Mouse (Mus musculus): ENCODE measurements around the gene Wscd2. TPM values are rescaled to one million over a fixed set of nuclear protein-coding genes. Genes with fewer than 3 reads are reported as not detected.

Gene Wscd2
- polyA plus RNA-seq, 1 experiment from 2014 or later = 8.4 TPM

DNA sequence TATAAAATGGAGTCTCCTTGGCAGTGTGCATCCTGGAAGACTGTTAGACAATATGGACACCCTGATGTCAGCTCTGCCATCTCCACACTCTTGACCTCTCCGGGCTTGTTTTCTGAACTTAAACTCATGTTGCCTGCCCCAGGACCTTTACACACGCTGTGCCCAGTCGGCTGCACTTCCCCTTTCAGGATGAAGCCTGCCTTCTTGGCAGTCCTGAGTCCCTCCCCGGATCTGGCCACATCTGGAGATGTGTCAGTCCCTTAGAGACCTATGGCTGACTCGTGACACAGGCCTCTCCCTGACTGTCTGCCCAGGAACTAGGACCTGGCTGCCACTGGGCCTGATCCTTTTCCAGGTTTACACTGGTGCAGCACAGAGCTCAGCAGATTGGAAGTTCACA lies 16.6 kb downstream of the Wscd2 start:
- 84% methylated on average over 5 of the region's 5 CpGs for WGBS
- peaks cover 28% of the 10 kb centered on the region for H3K4me1 ChIP-seq
- H3K27me3 ChIP-seq = no peaks in the 10 kb centered on the region
- H3K9ac ChIP-seq (replicated peaks) = no peak overlapping the region
- H3K4me3 ChIP-seq = no peak overlapping the region
- ATAC-seq (replicated peaks) = no peak
- no peak overlapping the region for H3K4me2 ChIP-seq (replicated peaks)
- H3K9me3 ChIP-seq = no peaks in the 10 kb centered on the region
- no peak overlapping the region for H3K27ac ChIP-seq (replicated peaks)
- no peaks in the 10 kb centered on the region for H3K36me3 ChIP-seq

DNA sequence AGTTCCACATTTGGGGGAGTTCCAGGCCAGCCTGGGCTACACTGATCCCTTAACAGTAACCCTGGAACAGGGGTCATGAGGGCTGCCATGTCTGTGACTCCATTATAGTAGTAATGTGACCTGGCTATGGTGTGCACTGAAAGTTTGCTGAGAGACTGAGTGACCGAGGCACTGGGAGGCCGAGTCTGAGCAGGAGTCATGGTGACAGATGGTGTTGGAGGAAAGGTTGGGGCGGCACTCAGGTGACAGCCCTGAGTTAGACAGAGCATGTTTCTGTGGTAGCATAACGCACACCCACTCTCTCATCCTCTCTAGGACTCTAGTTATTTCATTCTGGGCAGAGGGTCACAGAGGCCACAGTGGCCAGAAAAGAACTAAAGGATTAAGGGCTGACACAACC lies 19.0 kb downstream of the Wscd2 start:
- H3K36me3 ChIP-seq = no peaks in the 10 kb centered on the region
- 84% methylated on average over 4 of the region's 4 CpGs for WGBS
- no peaks in the 10 kb centered on the region for H3K9me3 ChIP-seq
- ATAC-seq (replicated peaks) = no peak
- peaks cover 19% of the 10 kb centered on the region for H3K4me1 ChIP-seq
- H3K27ac ChIP-seq (replicated peaks) = no peak overlapping the region
- H3K4me2 ChIP-seq (replicated peaks) = no peak overlapping the region
- no peaks in the 10 kb centered on the region for H3K27me3 ChIP-seq
- no peak overlapping the region for H3K4me3 ChIP-seq
- H3K9ac ChIP-seq (replicated peaks) = no peak overlapping the region

DNA sequence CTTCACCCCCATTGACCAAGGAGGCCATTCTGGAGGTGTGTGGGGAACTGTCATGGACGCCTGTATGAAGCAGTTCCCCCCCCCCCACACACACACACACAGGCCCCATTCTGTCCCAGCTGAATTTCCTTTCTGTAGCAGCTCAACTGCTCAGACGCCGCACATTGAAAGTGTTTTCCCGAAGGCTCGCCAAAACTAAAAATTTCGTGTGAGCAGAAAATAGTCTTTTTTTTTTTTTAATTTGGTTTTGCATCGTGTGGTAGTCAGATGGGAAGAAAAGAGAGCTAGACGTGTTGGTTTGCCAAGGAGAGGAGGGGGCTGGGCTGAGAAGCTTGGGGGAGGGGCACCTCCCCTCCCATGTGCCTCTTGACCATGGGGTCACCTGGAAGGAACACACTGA lies 23.5 kb downstream of the Wscd2 start:
- no peak overlapping the region for H3K27ac ChIP-seq (replicated peaks)
- no peaks in the 10 kb centered on the region for H3K36me3 ChIP-seq
- H3K4me1 ChIP-seq = peaks cover 27% of the 10 kb centered on the region
- no peaks in the 10 kb centered on the region for H3K27me3 ChIP-seq
- WGBS = 64% methylated on average over 8 of the region's 8 CpGs
- no peaks in the 10 kb centered on the region for H3K9me3 ChIP-seq
- ATAC-seq (replicated peaks) = no peak
- no peak overlapping the region for H3K4me2 ChIP-seq (replicated peaks)
- no peak overlapping the region for H3K9ac ChIP-seq (replicated peaks)
- H3K4me3 ChIP-seq = no peak overlapping the region

DNA sequence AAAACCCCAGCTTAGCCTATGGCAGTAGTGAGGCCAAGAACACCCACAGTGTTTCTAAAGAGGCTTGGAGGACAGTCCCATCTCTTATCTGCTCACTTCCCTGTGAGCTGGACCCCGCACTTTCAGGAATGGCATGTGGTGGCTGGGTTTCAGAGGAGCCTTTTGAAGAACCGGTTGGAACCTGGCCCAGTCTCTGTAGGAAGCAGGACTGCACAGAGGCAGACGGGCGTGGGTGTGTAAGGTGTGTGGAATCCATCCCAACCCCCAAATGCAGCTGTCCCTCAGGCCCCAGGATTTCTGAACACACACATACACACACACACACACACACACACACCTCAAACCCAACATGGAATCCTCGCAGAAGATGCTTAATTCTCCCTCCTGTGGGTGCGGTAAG lies 23.9 kb downstream of the Wscd2 start:
- Histone ChIP-seq H3K27ac (replicated peaks) (no peak overlapping the region), H3K9me3 (no peaks in the 10 kb centered on the region), H3K9ac (replicated peaks) (no peak overlapping the region), H3K4me3 (no peak overlapping the region), H3K27me3 (no peaks in the 10 kb centered on the region), H3K36me3 (no peaks in the 10 kb centered on the region), H3K4me1 (peaks cover 27% of the 10 kb centered on the region), H3K4me2 (replicated peaks) (no peak overlapping the region)
- 69% methylated on average over 6 of the region's 6 CpGs for WGBS
- no peak for ATAC-seq (replicated peaks)

DNA sequence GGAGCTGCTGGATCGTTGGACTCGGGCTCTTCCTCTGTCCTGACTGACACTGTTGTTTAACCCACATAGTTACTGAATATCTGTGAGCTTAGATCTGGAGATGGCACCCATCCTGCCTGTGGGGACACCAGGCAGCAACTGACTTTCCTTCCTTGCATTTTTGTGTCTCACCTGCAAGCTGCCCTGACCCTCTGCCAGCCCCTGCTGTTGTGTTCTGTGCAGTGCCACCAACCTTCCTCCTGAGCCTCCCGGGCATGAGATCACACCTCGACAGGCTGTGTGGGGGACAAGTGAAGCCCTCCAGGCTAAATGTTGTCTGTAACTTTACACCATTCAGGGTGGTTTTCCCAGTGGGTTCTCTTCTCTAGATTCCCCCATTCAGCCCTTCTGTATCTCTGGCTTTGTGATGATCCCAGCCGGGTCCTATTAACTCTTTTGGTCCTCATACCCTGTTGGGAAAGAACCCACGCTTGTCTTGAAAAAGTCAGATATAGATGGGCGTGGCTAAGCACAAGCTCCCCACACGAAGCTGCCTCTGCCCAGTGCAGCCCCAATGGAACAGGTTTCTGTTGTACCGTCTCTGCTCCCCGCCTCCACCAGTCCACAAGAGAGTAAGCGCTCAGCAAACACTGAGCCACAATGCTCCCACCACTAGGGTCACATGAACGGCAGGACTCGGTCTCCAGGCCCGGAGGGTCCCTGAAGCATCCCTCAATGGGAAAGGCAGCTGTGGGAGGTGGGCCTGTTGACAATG lies 26.2 kb downstream of the Wscd2 start:
- Histone ChIP-seq H3K36me3 (no peaks in the 10 kb centered on the region), H3K4me3 (no peak overlapping the region), H3K9me3 (no peaks in the 10 kb centered on the region), H3K4me2 (replicated peaks) (peak overlapping the region; percentile 19), H3K27me3 (no peaks in the 10 kb centered on the region), H3K4me1 (peaks cover 27% of the 10 kb centered on the region), H3K9ac (replicated peaks) (no peak overlapping the region), H3K27ac (replicated peaks) (0 out of 2 replicates have a peak overlapping the region, but pooled peaks have one; percentile 4)
- 35% methylated on average over 14 of the region's 14 CpGs for WGBS
- ATAC-seq (replicated peaks) = peak; percentile 62; the same call in 1 of the 2 replicates

DNA sequence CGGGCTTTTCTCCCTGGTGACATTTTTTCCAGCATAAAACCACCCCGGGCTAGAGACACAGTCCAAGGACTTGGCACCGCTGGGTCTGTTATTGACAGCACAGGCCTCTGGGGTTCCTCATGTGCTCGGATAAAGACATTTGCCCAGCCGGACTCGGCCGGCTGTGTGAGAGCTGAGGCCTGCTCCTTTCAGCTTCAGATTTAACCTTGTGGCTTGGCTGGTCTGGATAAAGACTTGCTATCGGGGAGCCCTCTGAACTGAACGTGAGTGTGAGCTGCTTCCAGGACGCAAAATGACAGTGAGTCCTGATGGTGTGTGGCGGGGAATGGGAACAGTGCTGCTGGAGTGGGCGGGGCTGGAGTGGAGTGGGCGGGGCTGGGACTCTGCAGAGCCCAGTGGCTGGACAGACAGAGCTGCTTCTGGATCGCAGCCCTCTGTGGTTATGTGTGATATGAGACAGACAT lies 26.8 kb downstream of the Wscd2 start:
- Histone ChIP-seq H3K4me1 (peaks cover 27% of the 10 kb centered on the region), H3K27me3 (no peaks in the 10 kb centered on the region), H3K36me3 (no peaks in the 10 kb centered on the region), H3K4me3 (no peak overlapping the region), H3K4me2 (replicated peaks) (peak overlapping the region; percentile 19), H3K9ac (replicated peaks) (no peak overlapping the region), H3K9me3 (no peaks in the 10 kb centered on the region), H3K27ac (replicated peaks) (0 out of 2 replicates have a peak overlapping the region, but pooled peaks have one; percentile 4)
- WGBS = 13% methylated on average over 14 of the region's 14 CpGs
- peak; percentile 55 for ATAC-seq (replicated peaks)

DNA sequence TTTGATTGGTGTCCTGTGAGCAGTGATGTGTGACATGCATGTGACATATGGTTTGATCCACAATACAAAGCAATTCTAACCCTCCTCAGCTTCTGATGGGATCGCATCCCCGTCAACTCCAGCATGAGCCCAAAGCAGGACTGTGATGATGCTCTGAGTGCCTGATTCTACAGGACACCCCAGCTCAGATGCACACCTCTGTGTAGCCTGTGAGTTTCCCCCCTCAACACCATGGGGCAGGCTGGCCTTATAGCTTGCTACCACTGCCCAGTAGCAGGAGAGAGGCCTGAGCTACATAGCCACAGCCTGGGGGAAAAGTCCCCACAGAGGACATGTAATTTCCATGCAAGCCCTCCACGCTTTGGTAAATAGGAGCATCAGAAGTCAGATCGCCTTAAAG lies 27.3 kb downstream of the Wscd2 start:
- no peak overlapping the region; the same call in 1 of the 2 replicates for H3K4me2 ChIP-seq (replicated peaks)
- no peaks in the 10 kb centered on the region for H3K27me3 ChIP-seq
- H3K9me3 ChIP-seq = no peaks in the 10 kb centered on the region
- WGBS = 71% methylated on average over 4 of the region's 4 CpGs
- no peak overlapping the region for H3K9ac ChIP-seq (replicated peaks)
- ATAC-seq (replicated peaks) = 0 out of 2 replicates have a peak, but pooled peaks have one; percentile 14
- no peaks in the 10 kb centered on the region for H3K36me3 ChIP-seq
- H3K27ac ChIP-seq (replicated peaks) = 0 out of 2 replicates have a peak overlapping the region, but pooled peaks have one; percentile 4
- no peak overlapping the region for H3K4me3 ChIP-seq
- peaks cover 27% of the 10 kb centered on the region for H3K4me1 ChIP-seq

DNA sequence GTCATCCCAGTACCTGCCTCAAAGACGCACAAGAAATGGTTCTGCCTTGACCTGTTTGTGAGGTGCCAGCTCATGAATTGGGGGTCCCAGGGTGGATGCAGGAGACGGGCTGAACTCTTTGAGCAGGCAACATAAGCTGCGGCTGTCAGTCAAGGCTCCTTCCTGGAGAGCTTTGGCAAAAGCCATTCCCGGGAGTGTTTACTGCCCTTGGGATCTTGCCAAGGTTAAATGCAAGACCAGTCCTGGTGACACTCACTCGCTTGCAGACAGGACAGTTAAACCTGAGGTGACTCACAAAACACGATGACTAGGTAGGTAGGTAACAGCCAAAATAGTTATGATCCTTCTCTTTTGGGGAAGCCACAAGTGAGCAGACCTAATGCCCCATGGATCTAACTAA lies 30.9 kb downstream of the Wscd2 start:
- H3K4me1 ChIP-seq = peaks cover 16% of the 10 kb centered on the region
- H3K27ac ChIP-seq (replicated peaks) = no peak overlapping the region
- no peak overlapping the region for H3K9ac ChIP-seq (replicated peaks)
- no peaks in the 10 kb centered on the region for H3K36me3 ChIP-seq
- H3K27me3 ChIP-seq = no peaks in the 10 kb centered on the region
- 70% methylated on average over 6 of the region's 6 CpGs for WGBS
- no peak overlapping the region for H3K4me3 ChIP-seq
- no peak for ATAC-seq (replicated peaks)
- no peak overlapping the region for H3K4me2 ChIP-seq (replicated peaks)
- H3K9me3 ChIP-seq = no peaks in the 10 kb centered on the region

DNA sequence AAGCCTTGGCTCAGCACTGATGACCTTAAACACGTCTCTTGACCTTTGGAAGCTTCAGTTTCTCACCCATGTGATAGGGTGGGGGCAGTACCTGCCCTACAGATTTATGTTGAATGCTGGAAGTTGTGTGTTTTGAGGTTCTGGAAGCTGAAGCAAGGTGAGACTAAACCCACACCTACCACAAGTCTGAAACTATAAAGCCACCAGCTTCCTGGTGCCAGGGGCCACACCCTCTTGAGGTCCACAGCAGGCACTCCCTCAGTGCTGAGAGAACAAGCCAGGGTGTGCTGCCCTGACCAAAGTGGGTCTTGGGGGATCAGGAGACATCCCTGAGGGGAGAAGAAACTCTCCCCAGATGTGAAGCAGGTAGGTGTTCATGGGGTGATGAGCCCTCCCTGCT lies 48.7 kb downstream of the Wscd2 start:
- no peak overlapping the region for H3K27ac ChIP-seq (replicated peaks)
- H3K27me3 ChIP-seq = no peaks in the 10 kb centered on the region
- H3K9me3 ChIP-seq = no peaks in the 10 kb centered on the region
- no peak overlapping the region for H3K4me2 ChIP-seq (replicated peaks)
- peaks cover 28% of the 10 kb centered on the region for H3K4me1 ChIP-seq
- H3K36me3 ChIP-seq = no peaks in the 10 kb centered on the region
- ATAC-seq (replicated peaks) = no peak
- no peak overlapping the region for H3K9ac ChIP-seq (replicated peaks)
- 88% methylated on average over 1 of the region's 1 CpGs for WGBS
- H3K4me3 ChIP-seq = no peak overlapping the region

DNA sequence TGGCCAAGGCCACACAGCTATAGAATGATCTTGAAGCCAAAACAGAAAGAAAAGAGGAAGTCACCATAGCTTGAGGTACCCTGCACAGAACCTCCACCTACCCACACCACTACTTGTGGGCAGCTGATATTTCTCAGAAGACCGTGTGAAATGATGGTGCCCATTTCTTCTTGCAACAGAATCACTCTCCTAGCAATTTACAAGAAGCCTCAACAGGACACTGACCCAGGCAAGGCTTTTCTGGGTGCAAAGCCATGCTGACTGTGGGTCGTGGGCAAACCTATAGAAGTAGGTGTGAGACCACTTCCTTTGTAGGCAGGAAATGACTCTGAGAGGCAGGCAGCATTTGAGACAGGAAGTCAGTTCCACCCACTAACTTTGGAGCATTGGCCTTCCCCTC lies 49.3 kb downstream of the Wscd2 start:
- 80% methylated on average over 2 of the region's 2 CpGs for WGBS
- ATAC-seq (replicated peaks) = no peak
- Histone ChIP-seq H3K4me1 (peaks cover 30% of the 10 kb centered on the region), H3K27me3 (no peaks in the 10 kb centered on the region), H3K9me3 (no peaks in the 10 kb centered on the region), H3K9ac (replicated peaks) (no peak overlapping the region), H3K4me2 (replicated peaks) (no peak overlapping the region), H3K4me3 (no peak overlapping the region), H3K27ac (replicated peaks) (no peak overlapping the region), H3K36me3 (no peaks in the 10 kb centered on the region)

DNA sequence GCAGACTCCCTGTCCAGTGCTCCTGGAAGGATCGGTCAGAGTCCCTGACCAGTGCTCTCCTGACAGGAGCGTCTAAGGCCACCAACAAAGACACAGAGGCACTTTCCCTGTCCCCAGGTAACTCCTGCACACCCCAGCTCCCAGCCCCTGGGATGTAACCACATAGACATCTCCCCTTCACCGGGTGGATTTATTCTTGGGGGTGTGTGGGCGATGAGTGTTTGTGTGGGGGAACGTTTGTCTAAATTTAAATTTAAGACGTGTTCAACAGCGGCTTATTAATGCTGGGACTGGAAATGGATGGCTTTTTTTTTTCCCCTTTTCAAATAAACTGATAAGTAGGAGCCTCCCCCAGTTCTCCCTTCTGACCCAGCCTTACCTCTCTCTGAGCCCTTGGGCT lies 49.7 kb downstream of the Wscd2 start:
- Histone ChIP-seq H3K4me2 (replicated peaks) (no peak overlapping the region), H3K4me3 (no peak overlapping the region), H3K4me1 (peaks cover 30% of the 10 kb centered on the region), H3K27ac (replicated peaks) (no peak overlapping the region), H3K36me3 (no peaks in the 10 kb centered on the region), H3K27me3 (no peaks in the 10 kb centered on the region), H3K9ac (replicated peaks) (no peak overlapping the region), H3K9me3 (no peaks in the 10 kb centered on the region)
- 93% methylated on average over 7 of the region's 7 CpGs for WGBS
- ATAC-seq (replicated peaks) = no peak

DNA sequence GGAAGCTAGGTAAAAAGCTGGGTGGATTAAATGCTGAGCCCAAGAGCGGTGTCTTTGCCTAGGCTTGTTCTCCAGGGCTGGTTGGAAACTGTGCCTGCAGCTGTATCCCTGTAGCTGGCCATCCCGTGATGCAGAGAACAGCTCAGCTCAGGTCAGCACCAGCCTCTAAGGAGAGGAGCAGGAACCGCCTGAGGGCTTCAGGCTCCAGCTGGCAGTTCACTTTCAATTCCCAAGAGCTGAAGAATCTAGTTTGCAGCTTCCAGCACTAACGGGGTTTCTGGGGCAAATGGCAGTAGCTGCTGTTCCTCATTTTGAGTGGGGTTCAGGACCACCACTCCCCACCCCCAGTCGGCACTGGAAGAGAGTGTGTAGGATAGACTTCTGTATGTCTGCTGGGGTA lies 51.1 kb downstream of the Wscd2 start:
- Histone ChIP-seq H3K27ac (replicated peaks) (no peak overlapping the region), H3K9ac (replicated peaks) (no peak overlapping the region), H3K4me3 (no peak overlapping the region), H3K4me2 (replicated peaks) (no peak overlapping the region), H3K4me1 (peaks cover 39% of the 10 kb centered on the region), H3K27me3 (no peaks in the 10 kb centered on the region), H3K9me3 (no peaks in the 10 kb centered on the region), H3K36me3 (no peaks in the 10 kb centered on the region)
- no peak for ATAC-seq (replicated peaks)
- WGBS = 56% methylated on average over 5 of the region's 5 CpGs

Data from forebrain, embryonic 15.5 days (tissue).